Mouse (Mus musculus) stomach, embryonic 15.5 days (tissue): ENCODE data around the gene Atp6v0a2. TPM values are rescaled to one million over a fixed set of nuclear protein-coding genes. Genes with fewer than 3 reads are reported as not detected.

ENCODE experiments used
- ATAC-seq: fragments of 200-750 bp; cut with Nextera tagmentation; 2 replicates; pipeline ENCODE4 v1.8.0; 2017; ENCODE audit warnings: low read depth, moderate number of reproducible peaks, moderate TSS enrichment; ENCODE audit not compliant: insufficient read depth, low FRiP score
- H3K27ac ChIP-seq: fragments of 300-500 bp; sonication (generic); 2 replicates; pipeline ENCODE4 v1.5.1; 2015; ENCODE audit warnings: mild to moderate bottlenecking, inconsistent platforms
- H3K27me3 ChIP-seq: fragments of 300-500 bp; sonication (generic); replicated peaks from 2 replicates; pipeline ENCODE4 v1.6.1; 2015; ENCODE audit warnings: inconsistent platforms
- H3K36me3 ChIP-seq: fragments of 300-500 bp; sonication (generic); 2 replicates; pipeline ENCODE4 v1.6.1; 2015; ENCODE audit warnings: inconsistent platforms
- H3K4me1 ChIP-seq: fragments of 300-500 bp; sonication (generic); 2 replicates; pipeline ENCODE4 v1.6.1; 2015; ENCODE audit warnings: inconsistent platforms
- H3K4me2 ChIP-seq: fragments of 300-500 bp; sonication (generic); 2 replicates; pipeline ENCODE4 v1.6.1; 2015; ENCODE audit warnings: mild to moderate bottlenecking, inconsistent platforms
- H3K4me3 ChIP-seq: fragments of 300-500 bp; sonication (generic); replicated peaks from 2 replicates; pipeline ENCODE4 v1.5.1; 2015; ENCODE audit warnings: inconsistent platforms
- H3K9ac ChIP-seq: fragments of 300-500 bp; sonication (generic); 2 replicates; pipeline ENCODE4 v1.6.1; 2015; ENCODE audit warnings: inconsistent platforms
- H3K9me3 ChIP-seq: fragments of 300-500 bp; sonication (generic); 2 replicates; pipeline ENCODE4 v1.6.1; 2016; ENCODE audit warnings: inconsistent platforms
- WGBS: fragments of 180-500 bp; shearing (Covaris S2); methylation state at CpG from one replicate; pipeline ENCODE4 v1.1.7; 2015; 5-methylcytosine and 5-hydroxymethylcytosine counted together
- polyA plus RNA-seq: library from polyadenylated mRNA; unstranded; fragments of >200 nt; fragmentation: Nextera tagmentation; extraction: Ambion mirVana; gene quantifications from 2 replicates; pipeline ENCODE4 v1.2.1, GENCODE M21; 2015

Atp6v0a2 gene
- polyA plus RNA-seq, 1 experiment from 2014 or later = 39.1 TPM

DNA sequence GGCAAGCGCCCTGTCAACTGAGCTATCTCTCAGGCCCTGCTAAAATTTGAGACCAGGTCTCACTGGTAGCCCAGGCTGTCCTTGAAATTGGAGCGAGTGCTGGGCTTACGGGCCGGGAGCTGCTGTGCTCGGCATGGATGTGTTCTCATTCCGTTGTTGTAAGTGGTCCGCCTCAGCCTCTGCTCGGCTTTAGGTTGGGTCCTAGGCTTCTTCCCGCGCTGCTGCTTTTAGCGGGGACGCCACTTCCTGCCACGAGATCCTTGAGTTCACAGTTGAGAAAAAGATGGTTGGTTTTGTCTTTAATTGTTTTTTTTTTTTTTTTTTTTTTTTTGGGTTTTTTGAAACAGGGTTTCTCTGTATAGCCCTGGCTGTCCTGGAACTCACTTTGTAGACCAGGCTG, 9.5 kb downstream of the Atp6v0a2 start:
- peaks cover 64% of the 10 kb centered on the region for H3K36me3 ChIP-seq
- 96% methylated on average over 13 of the region's 13 CpGs for WGBS
- H3K9me3 ChIP-seq = no peaks in the 10 kb centered on the region
- no peak overlapping the region for H3K9ac ChIP-seq
- H3K4me1 ChIP-seq = no peaks in the 10 kb centered on the region
- no peak overlapping the region for H3K27ac ChIP-seq
- no peak overlapping the region for H3K4me3 ChIP-seq
- H3K27me3 ChIP-seq = no peaks in the 10 kb centered on the region
- no peak overlapping the region for H3K4me2 ChIP-seq
- ATAC-seq = no peak

DNA sequence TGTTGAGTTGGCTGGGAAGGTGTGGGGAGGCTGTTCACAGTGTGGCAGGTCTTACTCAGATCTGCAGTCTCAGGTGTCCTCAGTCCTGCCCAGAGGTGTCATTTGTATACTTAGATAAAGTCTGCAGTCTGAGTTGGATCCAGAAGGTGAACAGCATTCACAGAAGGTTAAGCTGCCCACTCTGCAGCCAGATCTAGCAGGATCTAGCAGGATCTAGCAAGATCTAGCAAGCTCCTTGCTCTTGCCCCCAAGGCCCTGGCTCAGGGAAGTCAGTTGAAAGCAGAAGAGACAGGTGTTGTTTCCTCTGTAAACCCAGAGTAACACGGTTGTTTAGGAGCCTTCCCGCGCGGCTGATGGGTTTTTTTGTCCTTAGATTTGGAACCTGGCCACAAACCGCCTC, 85.4 kb downstream of the Atp6v0a2 start:
- Histone ChIP-seq H3K4me1 (no peaks in the 10 kb centered on the region), H3K4me2 (no peak overlapping the region), H3K9me3 (no peaks in the 10 kb centered on the region), H3K27ac (no peak overlapping the region), H3K36me3 (peaks cover 34% of the 10 kb centered on the region), H3K27me3 (no peaks in the 10 kb centered on the region), H3K9ac (no peak overlapping the region), H3K4me3 (no peak overlapping the region)
- ATAC-seq = no peak
- 92% methylated on average over 5 of the region's 5 CpGs for WGBS

DNA sequence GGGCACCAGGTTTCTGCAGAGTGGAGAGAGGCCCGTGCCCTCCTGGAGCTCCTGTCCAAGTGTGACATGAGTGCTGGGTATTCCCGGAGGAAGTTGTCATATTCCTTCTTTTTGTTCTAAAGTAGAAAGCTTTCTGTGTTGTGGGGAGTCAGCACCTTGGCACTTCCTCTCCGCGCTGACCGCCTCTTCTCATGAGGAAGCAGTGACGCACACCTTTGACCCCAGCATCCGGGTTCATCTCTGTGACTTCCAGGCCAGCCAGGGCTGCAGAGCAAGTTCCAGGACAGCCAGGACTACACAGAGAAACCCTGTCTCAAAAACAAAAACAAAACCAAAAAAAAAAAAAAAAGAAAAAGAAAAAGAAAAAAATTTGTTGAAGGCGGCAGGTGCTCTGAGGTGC, 86.8 kb downstream of the Atp6v0a2 start:
- no peaks in the 10 kb centered on the region for H3K27me3 ChIP-seq
- no peaks in the 10 kb centered on the region for H3K4me1 ChIP-seq
- no peak for ATAC-seq
- H3K36me3 ChIP-seq = peaks cover 41% of the 10 kb centered on the region
- H3K4me3 ChIP-seq = no peak overlapping the region
- no peak overlapping the region for H3K4me2 ChIP-seq
- H3K27ac ChIP-seq = no peak overlapping the region
- no peak overlapping the region for H3K9ac ChIP-seq
- 88% methylated on average over 8 of the region's 8 CpGs for WGBS
- H3K9me3 ChIP-seq = no peaks in the 10 kb centered on the region

DNA sequence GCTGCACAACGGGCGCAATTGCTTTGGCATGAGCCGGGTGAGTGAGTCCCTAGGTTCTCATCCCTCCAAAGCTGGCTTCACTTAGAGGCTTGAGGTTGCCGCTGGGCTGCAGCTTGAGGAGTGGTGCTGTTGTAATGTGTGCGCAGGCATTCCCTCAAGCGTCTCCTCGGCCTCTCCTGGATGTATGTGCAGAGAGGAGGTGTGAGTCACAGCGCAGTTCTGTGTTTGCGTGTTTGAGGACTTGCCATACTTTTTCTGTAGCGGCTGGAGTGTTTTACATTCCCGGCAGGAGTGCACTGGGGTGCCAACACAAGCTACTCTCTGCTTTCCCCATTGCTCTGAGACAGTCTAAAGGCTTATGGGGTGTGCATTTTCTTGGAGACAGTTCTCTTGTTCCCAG, 89.6 kb downstream of the Atp6v0a2 start:
- H3K4me2 ChIP-seq = no peak overlapping the region
- peaks cover 32% of the 10 kb centered on the region for H3K36me3 ChIP-seq
- no peak for ATAC-seq
- no peaks in the 10 kb centered on the region for H3K27me3 ChIP-seq
- no peak overlapping the region for H3K4me3 ChIP-seq
- no peaks in the 10 kb centered on the region for H3K9me3 ChIP-seq
- WGBS = 95% methylated on average over 11 of the region's 11 CpGs
- H3K27ac ChIP-seq = no peak overlapping the region
- H3K9ac ChIP-seq = no peak overlapping the region
- H3K4me1 ChIP-seq = no peaks in the 10 kb centered on the region

- Histone ChIP-seq H3K4me1 (no peaks in the 10 kb centered on the region), H3K36me3 (peaks cover 32% of the 10 kb centered on the region), H3K9ac (no peak overlapping the region), H3K4me3 (no peak overlapping the region), H3K4me2 (no peak overlapping the region), H3K27me3 (no peaks in the 10 kb centered on the region), H3K9me3 (no peaks in the 10 kb centered on the region), H3K27ac (no peak overlapping the region)
- ATAC-seq = no peak
- 90% methylated on average over 7 of the region's 7 CpGs for WGBS
These were observed 90.0 kb downstream of the Atp6v0a2 start for GRCm38 (mm10) chr5:124718396-124718795.

- ATAC-seq = no peak
- H3K9me3 ChIP-seq = no peaks in the 10 kb centered on the region
- no peak overlapping the region for H3K4me2 ChIP-seq
- H3K4me3 ChIP-seq = no peak overlapping the region
- H3K9ac ChIP-seq = no peak overlapping the region
- H3K36me3 ChIP-seq = peaks cover 30% of the 10 kb centered on the region
- 0 out of 2 replicates have a peak, but pooled peaks cover 4% of the 10 kb centered on the region for H3K4me1 ChIP-seq
- H3K27ac ChIP-seq = no peak overlapping the region
- WGBS = 89% methylated on average over 6 of the region's 6 CpGs
- no peaks in the 10 kb centered on the region for H3K27me3 ChIP-seq
These were observed 94.7 kb downstream of the Atp6v0a2 start for GRCm38 (mm10) chr5:124723125-124723524.

- Histone ChIP-seq H3K4me3 (no peak within 1 kb of the TSS), H3K4me2 (no peak within 1 kb of the TSS), H3K9ac (no peak within 1 kb of the TSS), H3K9me3 (no peaks in the 10 kb centered on the region), H3K4me1 (peaks cover 7% of the 10 kb centered on the region; the same call in 1 of the 2 replicates), H3K27me3 (no peaks in the 10 kb centered on the region), H3K36me3 (peaks cover 17% of the 10 kb centered on the region; the same call in 1 of the 2 replicates), H3K27ac (no peak within 1 kb of the TSS)
- ATAC-seq = no peak
- WGBS = 14% methylated on average over 29 of the region's 29 CpGs
These were observed 96.6 kb downstream of the Atp6v0a2 start, which contains the start of gene Dnah10 for GRCm38 (mm10) chr5:124724997-124725396. Gene Dnah10 (plus strand): TSS chr5:124725085.

GRCm38 (mm10) chr5:124729662-124730206, 101.4 kb downstream of the Atp6v0a2 start:
- peaks cover 6% of the 10 kb centered on the region; the same call in 1 of the 2 replicates for H3K4me1 ChIP-seq
- no peaks in the 10 kb centered on the region for H3K27me3 ChIP-seq
- 11% methylated on average over 21 of the region's 21 CpGs for WGBS
- H3K4me3 ChIP-seq = peak overlapping the region; percentile 31
- peak; percentile 39; the same call in 1 of the 2 replicates for ATAC-seq
- no peaks in the 10 kb centered on the region for H3K9me3 ChIP-seq
- H3K4me2 ChIP-seq = peak overlapping the region; percentile 58
- no peaks in the 10 kb centered on the region for H3K36me3 ChIP-seq
- no peak overlapping the region for H3K27ac ChIP-seq
- H3K9ac ChIP-seq = no peak overlapping the region

GRCm38 (mm10) chr5:124733961-124734360, 105.6 kb downstream of the Atp6v0a2 start:
- Histone ChIP-seq H3K27me3 (no peaks in the 10 kb centered on the region), H3K4me1 (peaks cover 3% of the 10 kb centered on the region; the same call in 1 of the 2 replicates), H3K4me2 (no peak overlapping the region), H3K4me3 (no peak overlapping the region), H3K27ac (no peak overlapping the region), H3K36me3 (no peaks in the 10 kb centered on the region), H3K9ac (no peak overlapping the region), H3K9me3 (no peaks in the 10 kb centered on the region)
- 85% methylated on average over 12 of the region's 12 CpGs for WGBS
- ATAC-seq = no peak

GRCm38 (mm10) chr5:124741898-124742599, 113.7 kb downstream of the Atp6v0a2 start:
- no peak overlapping the region for H3K27ac ChIP-seq

DNA sequence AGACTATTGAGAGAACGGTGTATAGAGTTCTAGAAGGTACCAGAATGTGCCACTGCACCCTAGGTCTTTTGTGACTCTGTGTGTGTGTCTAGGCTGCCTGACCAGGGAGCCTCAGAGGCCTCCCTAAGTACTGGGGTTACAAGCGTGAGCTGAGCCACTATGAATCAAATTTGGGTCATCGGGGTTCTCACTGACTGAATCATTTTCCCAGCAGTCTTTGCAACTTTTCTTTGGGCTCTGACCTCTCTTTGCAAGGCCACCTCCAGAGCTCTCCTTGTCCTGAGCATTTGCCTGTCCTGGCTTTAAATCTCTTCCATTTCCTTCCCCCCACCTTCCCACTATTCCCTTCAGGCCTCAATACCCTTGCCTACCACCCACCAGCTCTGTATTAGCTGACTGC, 115.5 kb downstream of the Atp6v0a2 start:
- no peaks in the 10 kb centered on the region for H3K36me3 ChIP-seq
- no peak overlapping the region for H3K27ac ChIP-seq
- H3K9me3 ChIP-seq = no peaks in the 10 kb centered on the region
- ATAC-seq = no peak
- H3K4me3 ChIP-seq = no peak overlapping the region
- no peak overlapping the region for H3K4me2 ChIP-seq
- 84% methylated on average over 3 of the region's 3 CpGs for whole genome bisulfite sequencing
- H3K4me1 ChIP-seq = no peaks in the 10 kb centered on the region
- no peak overlapping the region for H3K9ac ChIP-seq
- no peaks in the 10 kb centered on the region for H3K27me3 ChIP-seq

More at GRCm38 (mm10) chr5:124741898-124742599, 113.7 kb downstream of the Atp6v0a2 start:
- Histone ChIP-seq H3K27me3 (no peaks in the 10 kb centered on the region), H3K9me3 (no peaks in the 10 kb centered on the region), H3K4me3 (no peak overlapping the region), H3K4me1 (no peaks in the 10 kb centered on the region), H3K4me2 (no peak overlapping the region), H3K36me3 (no peaks in the 10 kb centered on the region), H3K9ac (no peak overlapping the region)
- 95% methylated on average over 21 of the region's 21 CpGs for WGBS
- no peak for ATAC-seq

GRCm38 (mm10) chr5:124746220-124746619, 117.8 kb downstream of the Atp6v0a2 start:
- Histone ChIP-seq H3K4me3 (no peak overlapping the region), H3K9me3 (no peaks in the 10 kb centered on the region), H3K9ac (no peak overlapping the region), H3K4me2 (no peak overlapping the region), H3K27me3 (no peaks in the 10 kb centered on the region), H3K4me1 (no peaks in the 10 kb centered on the region), H3K27ac (no peak overlapping the region), H3K36me3 (no peaks in the 10 kb centered on the region)
- ATAC-seq = no peak
- 91% methylated on average over 15 of the region's 15 CpGs for WGBS
